Mouse (Mus musculus): ENCODE data around the gene Cdc25a.

DNA sequence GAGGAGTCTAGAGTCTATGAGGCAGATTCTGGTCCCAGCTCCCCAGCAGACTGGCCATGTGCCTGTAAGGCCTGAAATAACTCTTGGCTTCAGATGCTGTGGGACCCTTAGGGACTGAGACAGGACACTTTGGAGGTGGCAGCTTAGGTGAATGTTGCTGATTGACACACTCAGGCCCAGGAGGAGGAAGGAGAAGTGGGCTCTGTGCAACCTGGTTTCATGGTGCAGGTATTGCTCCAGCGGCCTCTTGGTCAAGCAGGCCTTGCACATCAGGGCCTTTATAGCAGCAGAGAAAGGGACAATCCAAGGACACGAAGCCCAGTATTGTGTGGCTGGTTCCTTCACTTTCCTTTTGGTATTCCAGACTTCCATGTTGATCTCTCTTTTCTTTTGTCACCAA, 21.0 kb upstream of the Cdc25a start:
- TF ChIP-seq CTCF (IDR thresholded peaks at IDR 0.05; ENCODE audit: low read depth, low read length): no peak
- no peak for TF ChIP-seq EP300 (IDR thresholded peaks at IDR 0.05; ENCODE audit: insufficient read depth, low read depth, low read length)
- no peak for TF ChIP-seq POLR2A (IDR thresholded peaks at IDR 0.05; ENCODE audit: insufficient read depth, low read length)
